In genomic region chr10:43579381-43580261, GRCm38 (mm10) we compare ENCODE assay signal across 8 mouse cellular contexts. TPM values are rescaled to one million over a fixed set of nuclear protein-coding genes. Genes with fewer than 3 reads are reported as not detected.
DNase-seq lines count a peak whose midpoint lies in the region; ATAC-seq lines count a peak whose summit lies in the region.

No protein-coding gene starts in this region.

- no peaks in the 10 kb centered on the region for H3K9me3 ChIP-seq in embryonic facial prominence, embryonic 11.5 days (replicated peaks; ENCODE audit: control insufficient read depth, low read length)
- no peaks in the 10 kb centered on the region for H3K9me3 ChIP-seq in heart, embryonic 16.5 days (replicated peaks; ENCODE audit: control insufficient read depth, low read length)

- peak overlapping the region; percentile 57 for H3K4me3 ChIP-seq in embryonic facial prominence, embryonic 11.5 days (ENCODE audit: low read depth, low read length)
- H3K4me3 ChIP-seq in heart, embryonic 16.5 days (ENCODE audit: low read length) = peak overlapping the region; percentile 71

- H3K27ac ChIP-seq in embryonic facial prominence, embryonic 11.5 days (replicated peaks; ENCODE audit: low read depth, low read length) = peak overlapping the region; percentile 98
- peak overlapping the region; percentile 88 for H3K27ac ChIP-seq in heart, embryonic 16.5 days (ENCODE audit: low read length)

- under 1% methylated on average over 45 of the region's 49 CpGs for WGBS in embryonic facial prominence, embryonic 11.5 days
- under 1% methylated on average over 47 of the region's 49 CpGs for WGBS in heart, embryonic 16.5 days

- no peaks in the 10 kb centered on the region for H3K27me3 ChIP-seq in embryonic facial prominence, embryonic 11.5 days (ENCODE audit: control insufficient read depth, insufficient read depth, low read length)
- H3K27me3 ChIP-seq in heart, embryonic 16.5 days (ENCODE audit: control insufficient read depth, insufficient read depth, low read length) = peaks cover 3% of the 10 kb centered on the region; the same call in 1 of the 2 replicates

- H3K9ac ChIP-seq in embryonic facial prominence, embryonic 11.5 days (replicated peaks; ENCODE audit: low read length) = peak overlapping the region; percentile 94
- peak overlapping the region; percentile 78 for H3K9ac ChIP-seq in heart, embryonic 16.5 days (ENCODE audit: low read length)

- ATAC-seq in embryonic facial prominence, embryonic 11.5 days (replicated peaks; ENCODE audit: insufficient number of reproducible peaks, low FRiP score, low TSS enrichment, low read depth) = peak; percentile 40
- ATAC-seq in heart, embryonic 16.5 days (replicated peaks; ENCODE audit: extremely low read depth, insufficient read depth, low FRiP score) = peak; percentile 20

- H3K4me1 ChIP-seq in embryonic facial prominence, embryonic 11.5 days (ENCODE audit: control insufficient read depth, insufficient read depth, low read length) = no peaks in the 10 kb centered on the region
- peaks cover 16% of the 10 kb centered on the region for H3K4me1 ChIP-seq in heart, embryonic 16.5 days (ENCODE audit: control insufficient read depth, insufficient read depth, low read length)

- H3K36me3 ChIP-seq in embryonic facial prominence, embryonic 11.5 days (replicated peaks; ENCODE audit: control insufficient read depth, insufficient read depth, low read depth, low read length) = peaks cover 5% of the 10 kb centered on the region
- no peaks in the 10 kb centered on the region for H3K36me3 ChIP-seq in heart, embryonic 16.5 days (ENCODE audit: control insufficient read depth, insufficient read depth)

- peak overlapping the region; percentile 85 for H3K4me2 ChIP-seq in embryonic facial prominence, embryonic 11.5 days (ENCODE audit: low read depth, low read length)
- peak overlapping the region; percentile 97 for H3K4me2 ChIP-seq in heart, embryonic 16.5 days (ENCODE audit: low read depth, low read length)

- peak; percentile 30 for DNase-seq in right cerebral cortex, postnatal 14 days
- no peak for DNase-seq in right cerebral cortex, adult 18-20 months
- peak; percentile 77 for DNase-seq in embryonic facial prominence, embryonic 11.5 days (ENCODE audit: low spot score)
- DNase-seq in kidney, postnatal 4 days = peak; percentile 68 to 80
- peak; percentile 82 for DNase-seq in mesoderm, embryonic 11.5 days (ENCODE audit: low read depth, low spot score)
- DNase-seq in spleen, postnatal 4 days (ENCODE audit: low spot score in 2 of 2) = peak; percentile 75 to 88
- no peak for DNase-seq in adipocyte (ENCODE audit: low spot score)

RNA-seq across cellular contexts. Expression of gene Cd24a, which starts 1.5 kb away (rescaled TPM):
- polyA plus RNA-seq in embryonic facial prominence, embryonic 11.5 days (2014; fragmentation: Nextera tagmentation; extraction: Ambion mirVana) = 595 and 626 TPM in 2 replicates
- polyA plus RNA-seq in heart, embryonic 16.5 days (2015; fragmentation: Nextera tagmentation; extraction: Ambion mirVana) = 73.2 and 84.3 TPM in 2 replicates

RNA-seq across cellular contexts. Expression of gene 1700021F05Rik, which starts 38.8 kb away (rescaled TPM):
- polyA plus RNA-seq in embryonic facial prominence, embryonic 11.5 days (2014; fragmentation: Nextera tagmentation; extraction: Ambion mirVana) = 68.1 and 68.6 TPM in 2 replicates
- polyA plus RNA-seq in heart, embryonic 16.5 days (2015; fragmentation: Nextera tagmentation; extraction: Ambion mirVana) = 94.6 and 107 TPM in 2 replicates

RNA-seq across cellular contexts. Expression of gene Gm9803, which starts 55.7 kb away (rescaled TPM):
- 10.8 and 13.8 TPM in 2 replicates for polyA plus RNA-seq in embryonic facial prominence, embryonic 11.5 days (2014; fragmentation: Nextera tagmentation; extraction: Ambion mirVana)
- 20.0 and 42.0 TPM in 2 replicates for polyA plus RNA-seq in heart, embryonic 16.5 days (2015; fragmentation: Nextera tagmentation; extraction: Ambion mirVana)

Comparison
In these comparisons a context has a peak if more than half of its experiments do, and no peak if none do; other contexts are left out.
1. DNase-seq: peak in right cerebral cortex, postnatal 14 days (single experiment), embryonic facial prominence, embryonic 11.5 days (single experiment), kidney, postnatal 4 days (2 of 2), mesoderm, embryonic 11.5 days (single experiment) and spleen, postnatal 4 days (2 of 2); none in right cerebral cortex, adult 18-20 months (single experiment) and adipocyte (single experiment).